Mouse (Mus musculus): ENCODE results near the gene Gsn. TPM values are rescaled to one million over a fixed set of nuclear protein-coding genes. Genes with fewer than 3 reads are reported as not detected.
A peak's percentile ranks its signal among the peaks of the same experiment; 100 is the strongest.

Gene Gsn
- total RNA-seq, 1 experiment from 2014 or later, result 8.9 TPM

- ATAC-seq (replicated peaks; ENCODE audit: low read depth, poor library complexity, severe bottlenecking), result no peak
Observed at GRCm38 (mm10) chr2:35272881-35273280, 16.7 kb downstream of the Gsn start.

- no peak for ATAC-seq (replicated peaks; ENCODE audit: low read depth, poor library complexity, severe bottlenecking)
Observed at GRCm38 (mm10) chr2:35273536-35273935, 17.4 kb downstream of the Gsn start.

DNA sequence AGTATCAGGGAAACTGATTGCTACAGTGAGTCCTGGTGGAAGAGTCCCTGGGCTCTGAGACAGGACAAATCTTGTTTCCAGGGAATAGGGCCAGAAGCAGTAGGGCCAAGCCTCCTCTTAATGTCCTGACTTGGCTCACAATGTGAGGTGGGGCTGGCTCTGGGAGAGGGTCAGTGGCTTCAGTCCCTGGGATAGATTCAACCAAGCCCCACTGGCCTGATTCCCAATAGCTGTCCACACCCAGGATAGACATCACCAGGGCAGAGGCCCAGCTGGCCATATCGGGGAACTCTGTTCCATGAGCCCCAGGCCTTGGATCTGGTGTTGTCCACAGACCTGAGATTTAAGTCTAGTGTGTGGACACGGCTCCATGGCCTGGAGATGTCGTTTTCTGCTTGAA lies 21.5 kb downstream of the Gsn start:
- no peak for ATAC-seq (replicated peaks; ENCODE audit: low read depth, poor library complexity, severe bottlenecking)

DNA sequence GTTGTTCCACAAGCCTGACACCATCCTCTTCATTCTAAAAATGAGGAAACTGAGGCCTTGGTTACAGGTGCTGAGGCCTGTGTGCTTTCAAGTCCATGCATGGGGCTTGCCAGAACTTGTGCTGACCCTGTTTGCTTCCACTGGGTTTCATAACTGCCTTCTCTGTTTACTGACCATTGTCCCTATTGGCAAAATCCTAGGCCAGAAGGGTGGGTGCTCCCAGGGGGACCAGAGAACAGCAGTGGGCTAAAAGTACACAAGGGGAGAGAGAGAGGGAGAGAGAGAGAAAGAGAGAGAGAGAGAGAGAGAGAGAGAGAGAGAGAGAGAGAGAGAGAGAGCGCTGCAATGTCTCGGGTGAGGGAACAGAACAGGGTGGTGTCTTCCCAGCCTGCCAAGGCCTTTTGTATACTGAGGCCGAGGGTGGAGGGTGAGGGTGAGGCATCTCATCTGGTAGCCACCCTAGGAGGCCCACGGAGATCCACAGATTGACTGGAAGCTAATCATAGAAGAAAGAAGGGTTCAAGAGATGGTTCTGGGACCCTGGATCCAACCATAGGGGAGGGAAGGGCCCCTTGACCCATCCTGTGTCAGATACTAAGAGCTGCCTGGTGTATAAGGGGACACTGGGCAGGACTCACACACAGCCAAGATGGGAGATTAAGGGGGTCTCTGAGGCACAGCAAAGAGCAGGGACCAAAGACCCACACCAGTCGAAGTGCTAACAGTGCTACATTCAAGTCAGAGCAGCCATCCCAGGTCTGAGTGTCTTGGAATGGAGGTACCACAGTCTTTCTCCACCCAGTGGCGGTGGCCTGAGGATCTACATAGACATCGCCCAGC lies 22.4 kb downstream of the Gsn start:
- ATAC-seq (replicated peaks; ENCODE audit: low read depth, poor library complexity, severe bottlenecking), result no peak

- ATAC-seq (replicated peaks; ENCODE audit: low read depth, poor library complexity, severe bottlenecking), result no peak
Observed at GRCm38 (mm10) chr2:35280001-35280400, 23.8 kb downstream of the Gsn start.

DNA sequence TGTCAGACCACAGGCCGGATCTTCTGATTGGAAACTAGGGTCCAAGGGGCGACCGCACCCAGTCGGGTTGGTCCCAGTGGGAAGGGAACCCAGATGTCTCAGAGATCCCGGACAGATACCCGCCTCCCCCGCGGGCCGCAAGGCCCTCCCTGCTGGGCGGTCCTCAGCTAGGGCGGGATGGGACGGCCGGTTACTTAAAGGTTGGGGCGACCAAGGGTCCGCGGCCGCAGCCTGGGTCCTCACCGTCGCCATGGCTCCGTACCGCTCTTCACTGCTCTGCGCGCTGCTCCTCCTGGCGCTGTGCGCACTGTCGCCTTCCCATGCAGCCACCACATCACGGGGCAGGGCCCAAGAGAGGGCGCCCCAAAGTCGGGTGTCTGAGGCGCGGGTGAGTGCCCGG lies 26.0 kb downstream of the Gsn start:
- peak; percentile 75 for ATAC-seq (replicated peaks; ENCODE audit: low read depth, poor library complexity, severe bottlenecking)

GRCm38 (mm10) chr2:35283997-35284396 lies 27.8 kb downstream of the Gsn start:
- ATAC-seq (replicated peaks; ENCODE audit: low read depth, poor library complexity, severe bottlenecking), result no peak

- no peak for ATAC-seq (replicated peaks; ENCODE audit: low read depth, poor library complexity, severe bottlenecking)
Observed at GRCm38 (mm10) chr2:35285209-35285608, 29.0 kb downstream of the Gsn start.

DNA sequence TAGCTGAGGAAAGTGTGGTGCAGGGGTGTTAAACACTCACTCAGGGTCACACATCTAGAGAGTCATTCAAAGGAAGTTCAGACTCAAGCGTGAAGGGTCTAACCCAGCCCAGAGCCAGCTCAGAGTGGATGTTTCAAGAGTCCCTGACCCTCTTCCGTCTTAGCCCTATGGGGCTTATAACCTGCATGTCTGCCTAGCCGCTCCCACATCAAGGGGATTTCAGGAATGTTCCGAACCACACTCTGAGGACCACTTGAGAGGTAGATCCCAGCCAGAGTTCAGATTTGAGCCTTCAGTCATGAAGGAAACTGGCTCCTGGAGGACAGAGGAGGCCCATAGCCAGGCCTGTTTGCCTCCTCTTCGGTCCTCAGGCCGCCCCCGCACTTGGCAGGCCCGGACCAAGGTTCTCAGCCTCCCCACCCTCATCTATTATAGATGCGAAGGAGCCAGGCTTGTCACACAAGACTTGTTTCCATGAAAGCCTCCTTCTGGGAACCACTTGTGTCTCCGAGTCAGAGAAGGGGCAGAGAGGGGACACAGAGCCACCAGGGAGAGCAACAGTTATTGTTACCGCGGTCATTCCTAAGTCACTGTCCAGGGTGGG lies 30.9 kb downstream of the Gsn start:
- no peak for ATAC-seq (replicated peaks; ENCODE audit: low read depth, poor library complexity, severe bottlenecking)

- ATAC-seq (replicated peaks; ENCODE audit: low read depth, poor library complexity, severe bottlenecking), result peak; percentile 84
Observed at GRCm38 (mm10) chr2:35288758-35289635, 32.8 kb downstream of the Gsn start.

- ATAC-seq (replicated peaks; ENCODE audit: low read depth, poor library complexity, severe bottlenecking), result 0 out of 2 replicates have a peak, but pooled peaks have one; percentile 31
Observed at GRCm38 (mm10) chr2:35291856-35292255, 35.7 kb downstream of the Gsn start.

DNA sequence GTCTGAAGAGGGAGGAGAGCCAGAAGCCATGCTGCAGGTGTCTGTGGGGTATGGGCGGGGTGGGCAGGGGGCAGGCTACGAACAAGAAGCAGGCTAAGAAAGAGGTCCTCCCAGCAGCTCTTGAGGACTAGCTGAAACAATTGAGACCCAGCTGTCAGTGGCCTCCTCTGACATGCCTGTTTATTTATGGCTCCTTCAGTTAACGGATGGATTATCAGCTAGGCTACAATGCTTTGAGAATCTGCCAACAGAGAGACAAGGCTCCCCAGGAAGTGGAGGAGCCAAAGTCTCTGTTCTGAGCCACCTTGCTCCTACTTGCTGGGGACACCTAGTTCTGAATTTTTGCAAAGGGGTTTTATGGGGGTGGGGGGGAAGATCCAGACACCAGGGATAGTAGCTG lies 36.5 kb downstream of the Gsn start:
- no peak for ATAC-seq (replicated peaks; ENCODE audit: low read depth, poor library complexity, severe bottlenecking)

DNA sequence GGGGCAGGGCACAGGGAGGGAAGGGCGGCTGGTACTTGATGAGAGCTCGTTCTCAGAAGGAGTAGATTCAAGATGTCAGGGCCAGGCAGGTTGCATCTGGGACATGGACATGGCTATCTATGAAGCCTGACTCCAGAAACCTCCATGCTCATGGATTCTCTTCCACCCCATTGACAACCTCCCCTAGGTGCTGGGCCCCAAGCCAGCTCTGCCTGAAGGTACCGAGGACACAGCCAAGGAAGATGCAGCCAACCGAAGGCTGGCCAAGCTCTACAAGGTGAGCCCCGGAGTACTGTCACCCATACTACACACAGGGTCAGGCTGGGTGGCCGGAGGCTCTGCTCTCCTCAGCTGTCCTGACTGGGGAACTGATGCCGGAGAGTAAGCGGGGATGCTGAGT lies 37.1 kb downstream of the Gsn start:
- no peak for ATAC-seq (replicated peaks; ENCODE audit: low read depth, poor library complexity, severe bottlenecking)

DNA sequence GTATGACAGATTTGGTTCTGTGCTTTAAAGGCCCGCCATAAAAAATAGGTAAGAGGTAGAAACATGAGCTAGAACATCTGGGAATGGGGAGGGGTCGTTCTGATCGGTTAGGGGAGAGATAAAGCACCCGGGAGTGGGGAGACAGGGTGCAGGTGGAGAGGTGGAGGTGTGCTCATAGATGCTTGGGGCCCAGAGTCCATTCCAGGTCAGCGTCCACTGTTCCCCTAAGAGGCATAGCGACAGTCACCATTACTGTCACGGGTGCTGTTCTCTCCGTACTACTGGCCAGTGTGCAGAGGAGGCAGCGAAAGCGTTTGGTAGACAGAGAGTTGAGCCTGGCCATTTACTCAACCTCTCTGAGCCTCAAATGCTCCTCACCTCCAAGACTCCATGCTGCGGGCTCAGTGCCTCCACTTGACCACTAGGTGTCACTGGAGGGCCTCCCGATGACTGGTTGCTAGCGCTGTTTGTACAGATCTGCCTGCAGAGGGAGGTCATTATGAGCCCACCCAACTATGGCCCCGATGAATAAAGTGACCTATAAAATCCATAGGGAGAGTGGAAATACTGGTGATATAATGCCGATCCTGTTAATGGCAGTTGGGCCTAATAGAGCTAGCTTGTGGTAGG lies 41.6 kb downstream of the Gsn start:
- peak; percentile 96 for ATAC-seq (replicated peaks; ENCODE audit: low read depth, poor library complexity, severe bottlenecking)

DNA sequence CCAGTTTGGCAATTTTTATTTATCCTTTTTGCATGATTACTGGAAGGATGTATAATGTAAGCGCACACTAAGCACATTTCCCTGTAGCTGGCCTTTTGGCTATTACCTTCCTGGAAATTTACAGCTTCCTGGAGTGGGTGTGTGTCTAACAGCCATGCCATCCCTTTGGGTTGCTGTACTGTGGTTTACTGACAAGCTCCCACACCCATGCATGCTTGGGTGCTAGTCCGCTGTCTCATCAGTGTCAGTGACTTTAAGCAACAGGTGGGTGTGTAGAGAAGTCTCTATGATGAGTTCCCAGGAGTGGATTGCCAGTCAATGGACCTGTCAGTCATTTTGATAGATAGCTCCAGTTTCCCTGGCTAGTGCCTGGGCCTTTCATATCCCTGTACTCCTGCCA lies 43.3 kb downstream of the Gsn start:
- no peak for ATAC-seq (replicated peaks; ENCODE audit: low read depth, poor library complexity, severe bottlenecking)

- ATAC-seq (replicated peaks; ENCODE audit: low read depth, poor library complexity, severe bottlenecking), result no peak
Observed at GRCm38 (mm10) chr2:35302049-35302885, 46.1 kb downstream of the Gsn start.

GRCm38 (mm10) chr2:35308166-35308565 lies 52.0 kb downstream of the Gsn start:
- peak; percentile 62 for ATAC-seq (replicated peaks; ENCODE audit: low read depth, poor library complexity, severe bottlenecking)

GRCm38 (mm10) chr2:35309906-35310493 lies 53.8 kb downstream of the Gsn start:
- no peak for ATAC-seq (replicated peaks; ENCODE audit: low read depth, poor library complexity, severe bottlenecking)

GRCm38 (mm10) chr2:35314300-35314699 lies 58.1 kb downstream of the Gsn start:
- peak; percentile 37; the same call in 1 of the 2 replicates for ATAC-seq (replicated peaks; ENCODE audit: low read depth, poor library complexity, severe bottlenecking)
